Mouse (Mus musculus) gastrocnemius, postnatal 25 days (tissue): ENCODE results near the gene Rasgrf1. TPM values are rescaled to one million over a fixed set of nuclear protein-coding genes. Genes with fewer than 3 reads are reported as not detected.

Experiments
- DNase-seq: peaks from one replicate; pipeline ENCODE4 v3.0.0; 2022
- total RNA-seq, 2 experiments: library from RNA; stranded (reverse); gene quantifications; 1 replicate in 1 of 2; 2 replicates in 1 of 2; pipeline ENCODE4 v1.2.3; 2021

The Rasgrf1 gene
- total RNA-seq, 2 experiments from 2014 or later = not detected

- no peak for DNase-seq
Measured at GRCm38 (mm10) chr9:89907941-89908340, 1.8 kb upstream of the Rasgrf1 start.

- peak; percentile 13 for DNase-seq
Measured at GRCm38 (mm10) chr9:89908601-89909000, 1.1 kb upstream of the Rasgrf1 start.

- DNase-seq = no peak
Measured at GRCm38 (mm10) chr9:89910011-89910400, 298 bp downstream of the Rasgrf1 start.

GRCm38 (mm10) chr9:89910741-89911444 is 1.2 kb downstream of the Rasgrf1 start:
- DNase-seq = no peak

- no peak for DNase-seq
Measured at GRCm38 (mm10) chr9:89911891-89912549, 2.3 kb downstream of the Rasgrf1 start.

- DNase-seq = no peak
Measured at GRCm38 (mm10) chr9:89913135-89913534, 3.4 kb downstream of the Rasgrf1 start.

- DNase-seq = no peak
Measured at GRCm38 (mm10) chr9:89916471-89916870, 6.8 kb downstream of the Rasgrf1 start.

- no peak for DNase-seq
Measured at GRCm38 (mm10) chr9:89917431-89917830, 7.7 kb downstream of the Rasgrf1 start.

GRCm38 (mm10) chr9:89918832-89919231 is 9.1 kb downstream of the Rasgrf1 start:
- no peak for DNase-seq

GRCm38 (mm10) chr9:89921121-89921520 is 11.4 kb downstream of the Rasgrf1 start:
- no peak for DNase-seq

- no peak for DNase-seq
Measured at GRCm38 (mm10) chr9:89922666-89923065, 13.0 kb downstream of the Rasgrf1 start.

- no peak for DNase-seq
Measured at GRCm38 (mm10) chr9:89924836-89925235, 15.1 kb downstream of the Rasgrf1 start.

- no peak for DNase-seq
Measured at GRCm38 (mm10) chr9:89928497-89928896, 18.8 kb downstream of the Rasgrf1 start.

GRCm38 (mm10) chr9:89940428-89940827 is 30.7 kb downstream of the Rasgrf1 start:
- no peak for DNase-seq

GRCm38 (mm10) chr9:89946830-89947229 is 37.1 kb downstream of the Rasgrf1 start:
- DNase-seq = no peak

- no peak for DNase-seq
Measured at GRCm38 (mm10) chr9:89948602-89949001, 38.9 kb downstream of the Rasgrf1 start.

- DNase-seq = no peak
Measured at GRCm38 (mm10) chr9:89953596-89954215, 44.0 kb downstream of the Rasgrf1 start.

- no peak for DNase-seq
Measured at GRCm38 (mm10) chr9:89954860-89955479, 45.3 kb downstream of the Rasgrf1 start.

GRCm38 (mm10) chr9:89958959-89959358 is 49.3 kb downstream of the Rasgrf1 start:
- DNase-seq = no peak

GRCm38 (mm10) chr9:89964091-89964490 is 54.4 kb downstream of the Rasgrf1 start:
- DNase-seq = no peak

GRCm38 (mm10) chr9:89967716-89968115 is 58.0 kb downstream of the Rasgrf1 start:
- DNase-seq = no peak

GRCm38 (mm10) chr9:89968836-89969450 is 59.2 kb downstream of the Rasgrf1 start:
- DNase-seq = no peak
